Mouse (Mus musculus) stomach, embryonic 16.5 days (tissue): ENCODE results near the gene Slc4a8. TPM values are rescaled to one million over a fixed set of nuclear protein-coding genes. Genes with fewer than 3 reads are reported as not detected.

Source experiments
- ATAC-seq: fragments of 200-750 bp; cut with Nextera tagmentation; 2 replicates; pipeline ENCODE4 v1.8.0; 2017; ENCODE audit warnings: moderate number of reproducible peaks, moderate TSS enrichment; ENCODE audit not compliant: insufficient read depth, low FRiP score
- H3K27ac ChIP-seq: fragments of 300-500 bp; sonication (generic); 2 replicates; pipeline ENCODE4 v1.5.1; 2014; ENCODE audit warnings: low read length
- H3K27me3 ChIP-seq: fragments of 300-500 bp; sonication (generic); 2 replicates; pipeline ENCODE4 v1.6.1; 2014; ENCODE audit warnings: low read length, control low read depth, mixed read lengths; ENCODE audit not compliant: control insufficient read depth, insufficient read depth
- H3K36me3 ChIP-seq: fragments of 300-500 bp; sonication (generic); 2 replicates; pipeline ENCODE4 v1.6.1; 2014; ENCODE audit warnings: low read length; ENCODE audit not compliant: control insufficient read depth, insufficient read depth
- H3K4me1 ChIP-seq: fragments of 300-500 bp; sonication (generic); 2 replicates; pipeline ENCODE4 v1.6.1; 2014; ENCODE audit warnings: low read length, control low read depth, mixed read lengths; ENCODE audit not compliant: control insufficient read depth, insufficient read depth
- H3K4me2 ChIP-seq: fragments of 300-500 bp; sonication (generic); 2 replicates; pipeline ENCODE4 v1.6.1; 2014; ENCODE audit warnings: low read depth, low read length, mixed read lengths
- H3K4me3 ChIP-seq: fragments of 300-500 bp; sonication (generic); replicated peaks from 2 replicates; pipeline ENCODE4 v1.5.1; 2014; ENCODE audit warnings: mild to moderate bottlenecking, low read length
- H3K9ac ChIP-seq: fragments of 300-500 bp; sonication (generic); 2 replicates; pipeline ENCODE4 v1.6.1; 2014; ENCODE audit warnings: low read length
- H3K9me3 ChIP-seq: fragments of 300-500 bp; sonication (generic); replicated peaks from 2 replicates; pipeline ENCODE4 v1.6.1; 2016; ENCODE audit warnings: low read length, control low read depth; ENCODE audit not compliant: control insufficient read depth
- WGBS: fragments of 180-500 bp; shearing (Covaris S2); extraction: QIAGEN DNeasy Blood & Tissue Kit; methylation state at CpG from one replicate; pipeline ENCODE4 v1.1.7; 2014; 5-methylcytosine and 5-hydroxymethylcytosine counted together
- polyA plus RNA-seq: library from polyadenylated mRNA; unstranded; fragments of >200 nt; fragmentation: Nextera tagmentation; extraction: Ambion mirVana; gene quantifications from 2 replicates; pipeline ENCODE4 v1.2.1, GENCODE M21; 2015

Slc4a8 gene
- polyA plus RNA-seq, 1 experiment from 2014 or later: 4.7 TPM

DNA sequence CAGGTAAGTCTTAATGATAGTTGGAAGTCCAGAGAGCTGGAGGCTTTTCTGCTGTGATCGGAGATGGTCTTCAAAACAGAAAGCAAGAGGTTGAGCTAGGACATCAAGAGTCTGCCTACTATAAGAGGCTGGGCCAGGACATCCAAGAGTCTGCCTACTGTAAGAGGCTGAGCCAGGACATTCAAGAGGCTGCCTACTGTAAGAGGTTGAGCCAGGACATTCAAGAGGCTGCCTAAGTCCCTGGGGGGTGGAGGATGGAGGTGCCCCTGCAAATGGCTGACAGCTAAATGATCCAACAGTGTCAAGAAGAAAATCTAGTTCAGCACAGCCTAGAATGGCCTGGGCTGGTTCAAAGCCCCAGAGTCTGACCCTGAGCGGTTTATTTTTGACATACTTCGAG, 13.0 kb upstream of the Slc4a8 start:
- Histone ChIP-seq H3K27ac (no peak overlapping the region), H3K27me3 (no peaks in the 10 kb centered on the region), H3K9ac (no peak overlapping the region), H3K4me3 (no peak overlapping the region), H3K4me2 (no peak overlapping the region), H3K4me1 (peaks cover 8% of the 10 kb centered on the region; the same call in 1 of the 2 replicates), H3K9me3 (no peaks in the 10 kb centered on the region), H3K36me3 (no peaks in the 10 kb centered on the region)
- no peak for ATAC-seq
- whole genome bisulfite sequencing: 86% methylated on average over 3 of the region's 3 CpGs

DNA sequence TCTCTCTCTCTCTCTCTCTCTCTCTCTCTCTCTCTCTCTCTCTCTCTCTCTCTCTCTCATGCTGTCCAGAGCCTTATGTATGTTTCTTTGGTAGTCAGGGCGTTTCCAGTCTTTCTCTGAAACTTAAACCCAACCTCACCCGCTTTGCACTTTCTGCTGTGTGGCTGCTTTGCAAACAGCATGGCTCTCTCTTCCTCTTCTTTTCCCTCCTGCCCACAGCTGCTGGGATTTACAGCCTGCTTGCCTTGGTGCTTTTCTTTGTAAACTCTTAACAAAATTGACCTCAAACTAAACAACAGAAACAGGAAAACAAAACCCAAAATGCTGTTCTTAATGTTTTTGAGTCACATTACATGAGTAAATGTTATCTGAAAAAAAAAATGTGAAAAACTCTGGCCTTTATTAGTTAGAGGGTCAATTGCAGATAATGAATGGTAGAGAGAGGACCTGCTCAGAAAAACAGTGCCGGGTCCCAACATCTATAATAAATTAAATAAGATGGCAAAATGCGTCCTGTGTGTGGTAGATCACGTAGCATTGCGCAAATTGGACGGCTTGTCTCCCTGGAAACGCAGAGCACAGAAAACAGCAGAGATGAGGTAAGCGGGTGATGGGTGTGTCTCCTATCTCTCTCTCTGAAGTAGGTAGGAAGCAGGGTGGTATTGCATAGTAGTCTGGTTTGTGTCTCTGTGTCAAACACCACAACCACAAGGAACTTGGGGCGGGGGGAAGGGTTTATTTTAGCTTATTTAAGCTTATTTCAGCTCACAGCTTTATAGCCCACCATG, 11.6 kb upstream of the Slc4a8 start:
- WGBS: 52% methylated on average over 10 of the region's 10 CpGs
- H3K4me3 ChIP-seq: no peak overlapping the region
- H3K27me3 ChIP-seq: no peaks in the 10 kb centered on the region
- no peak overlapping the region for H3K4me2 ChIP-seq
- no peaks in the 10 kb centered on the region for H3K36me3 ChIP-seq
- no peak overlapping the region for H3K9ac ChIP-seq
- peaks cover 8% of the 10 kb centered on the region; the same call in 1 of the 2 replicates for H3K4me1 ChIP-seq
- H3K27ac ChIP-seq: no peak overlapping the region; the same call in 1 of the 2 replicates
- ATAC-seq: no peak
- H3K9me3 ChIP-seq: no peaks in the 10 kb centered on the region

DNA sequence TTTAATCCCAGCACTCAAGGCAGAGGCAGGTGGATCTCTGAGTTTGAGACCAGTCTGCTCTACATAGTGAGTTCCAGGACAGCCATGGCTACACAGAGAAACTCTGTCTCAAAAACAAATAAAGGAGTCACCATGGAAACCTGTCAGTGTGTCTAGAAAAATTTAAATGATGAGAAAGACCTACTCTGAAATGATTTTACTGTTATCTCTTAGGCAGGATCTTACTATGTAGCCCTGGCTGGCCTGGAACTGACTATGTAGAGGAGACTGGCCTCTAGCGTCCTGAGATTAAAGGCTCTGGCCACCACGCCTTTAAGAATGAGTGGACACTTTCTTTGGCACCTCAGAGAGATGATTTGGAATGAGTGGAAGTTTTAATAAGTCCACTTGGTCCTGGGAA, 9.1 kb upstream of the Slc4a8 start:
- Histone ChIP-seq H3K9me3 (no peaks in the 10 kb centered on the region), H3K27ac (no peak overlapping the region), H3K36me3 (no peaks in the 10 kb centered on the region), H3K27me3 (no peaks in the 10 kb centered on the region), H3K9ac (no peak overlapping the region), H3K4me3 (no peak overlapping the region), H3K4me1 (peaks cover 5% of the 10 kb centered on the region; the same call in 1 of the 2 replicates), H3K4me2 (no peak overlapping the region)
- WGBS: 63% methylated on average over 2 of the region's 2 CpGs
- no peak for ATAC-seq

DNA sequence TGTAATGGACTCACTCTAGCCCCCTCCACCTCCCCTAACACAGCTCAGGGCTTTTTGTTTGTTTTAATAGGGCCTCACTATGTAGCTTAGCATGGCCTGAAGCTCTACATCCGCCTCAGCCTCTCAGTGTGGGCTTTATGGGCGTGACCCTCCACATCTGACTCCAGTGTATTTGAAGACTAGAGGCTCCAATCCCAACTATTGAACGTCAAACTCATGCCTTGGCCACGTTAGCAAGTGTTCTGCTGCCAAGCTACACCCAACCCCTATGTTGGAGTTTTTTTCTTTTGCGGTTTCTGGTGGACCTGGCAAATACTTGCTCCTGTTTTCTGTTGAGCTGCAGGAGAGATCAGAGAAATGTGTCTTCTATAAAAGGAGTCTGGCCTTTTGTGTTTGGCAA, 8.5 kb upstream of the Slc4a8 start:
- Histone ChIP-seq H3K9ac (no peak overlapping the region), H3K27me3 (no peaks in the 10 kb centered on the region), H3K4me2 (no peak overlapping the region), H3K4me3 (no peak overlapping the region), H3K27ac (no peak overlapping the region), H3K36me3 (no peaks in the 10 kb centered on the region), H3K9me3 (no peaks in the 10 kb centered on the region), H3K4me1 (no peaks in the 10 kb centered on the region; the same call in 1 of the 2 replicates)
- 50% methylated on average over 5 of the region's 5 CpGs for WGBS
- no peak; the same call in 1 of the 2 replicates for ATAC-seq

DNA sequence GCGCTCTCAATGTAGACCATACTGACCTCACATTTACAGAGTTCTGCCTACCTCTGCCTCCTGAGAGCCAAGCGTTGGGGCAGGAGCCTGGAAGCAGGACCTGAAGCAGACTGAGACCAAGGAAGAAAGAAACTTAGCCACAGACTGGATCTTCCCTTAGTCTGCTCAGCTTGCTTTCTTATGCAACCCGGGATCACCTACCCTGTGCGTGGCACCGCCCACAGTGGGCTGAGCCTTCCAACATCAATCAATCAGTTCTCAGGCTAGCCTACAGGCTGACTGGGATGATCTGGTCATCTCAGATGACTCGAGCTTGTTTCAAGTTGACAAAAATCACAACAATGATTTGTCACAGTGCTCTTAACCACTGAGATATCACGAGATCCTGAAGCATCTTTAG, 7.5 kb upstream of the Slc4a8 start:
- H3K4me1 ChIP-seq: no peaks in the 10 kb centered on the region; the same call in 1 of the 2 replicates
- no peak overlapping the region for H3K9ac ChIP-seq
- H3K4me3 ChIP-seq: no peak overlapping the region
- no peak overlapping the region for H3K27ac ChIP-seq
- no peaks in the 10 kb centered on the region for H3K27me3 ChIP-seq
- H3K4me2 ChIP-seq: no peak overlapping the region
- no peak for ATAC-seq
- no peaks in the 10 kb centered on the region for H3K36me3 ChIP-seq
- H3K9me3 ChIP-seq: no peaks in the 10 kb centered on the region
- WGBS: 42% methylated on average over 7 of the region's 7 CpGs

DNA sequence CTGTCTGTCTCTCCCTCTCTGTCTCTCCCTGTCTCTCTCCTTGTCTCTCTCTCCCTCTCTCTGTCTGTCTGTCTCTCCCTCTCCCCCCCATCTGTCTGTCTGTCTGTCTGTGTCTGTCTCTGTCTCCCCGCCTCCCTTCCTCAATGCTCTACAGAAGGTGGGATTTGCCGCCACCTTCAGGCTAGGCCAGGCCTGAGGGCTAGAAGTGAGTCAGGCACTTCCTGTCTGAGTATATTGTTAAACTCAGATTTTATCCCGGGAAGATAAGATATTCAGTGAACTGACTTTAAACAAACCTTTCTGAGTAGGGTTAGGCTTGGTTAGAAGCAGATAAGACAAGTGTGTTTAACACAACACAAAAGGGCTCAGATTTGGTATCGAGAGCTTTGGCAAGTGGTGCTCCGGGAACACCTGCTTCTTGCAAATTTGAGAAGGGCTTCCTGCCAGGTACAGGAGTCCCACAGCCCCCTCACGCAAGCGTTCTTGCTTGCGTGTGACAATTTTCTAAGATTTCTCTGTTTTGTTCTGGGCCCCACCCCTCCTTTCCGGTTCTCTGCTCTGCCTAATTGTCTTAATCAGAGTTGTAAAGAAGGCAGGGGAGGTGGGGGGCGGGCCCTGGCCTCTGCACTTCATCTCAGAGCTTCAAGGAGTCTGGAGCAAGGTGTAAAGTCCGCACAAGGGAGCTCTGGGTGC, 6.6 kb upstream of the Slc4a8 start:
- WGBS: 9% methylated on average over 11 of the region's 11 CpGs
- Histone ChIP-seq H3K27me3 (no peaks in the 10 kb centered on the region), H3K4me3 (no peak overlapping the region)

DNA sequence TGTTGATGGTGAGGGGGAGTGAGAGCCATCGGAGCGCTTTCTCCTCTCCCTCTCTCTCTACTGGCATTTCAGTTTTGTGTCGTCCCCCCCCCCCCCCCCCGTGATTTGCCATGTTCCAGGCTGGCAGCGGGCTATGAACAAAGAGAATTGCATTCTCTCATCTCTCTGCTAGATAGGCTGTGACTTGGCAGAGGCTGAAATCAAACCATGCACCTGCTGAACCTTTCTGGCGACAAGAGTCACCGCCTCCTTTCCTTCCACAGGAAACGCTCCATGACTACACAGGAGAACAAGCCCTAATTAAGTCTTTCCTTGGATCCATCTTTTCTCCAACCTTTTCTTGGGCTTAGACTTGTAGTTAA, 6.1 kb upstream of the Slc4a8 start:
- 36% methylated on average over 6 of the region's 8 CpGs for WGBS
- Histone ChIP-seq H3K4me3 (no peak overlapping the region), H3K36me3 (no peaks in the 10 kb centered on the region), H3K9me3 (no peaks in the 10 kb centered on the region), H3K27me3 (no peaks in the 10 kb centered on the region), H3K4me1 (no peaks in the 10 kb centered on the region; the same call in 1 of the 2 replicates), H3K27ac (peak overlapping the region; percentile 46), H3K9ac (peak overlapping the region; percentile 28; the same call in 1 of the 2 replicates), H3K4me2 (peak overlapping the region; percentile 41)
- ATAC-seq: no peak

More for the DNA sequence above, 6.6 kb upstream of the Slc4a8 start:
- Histone ChIP-seq H3K9ac (peak overlapping the region; percentile 28), H3K4me2 (peak overlapping the region; percentile 41), H3K4me1 (no peaks in the 10 kb centered on the region; the same call in 1 of the 2 replicates), H3K9me3 (no peaks in the 10 kb centered on the region), H3K36me3 (no peaks in the 10 kb centered on the region), H3K27ac (peak overlapping the region; percentile 46)
- ATAC-seq: peak; percentile 63; the same call in 1 of the 2 replicates

DNA sequence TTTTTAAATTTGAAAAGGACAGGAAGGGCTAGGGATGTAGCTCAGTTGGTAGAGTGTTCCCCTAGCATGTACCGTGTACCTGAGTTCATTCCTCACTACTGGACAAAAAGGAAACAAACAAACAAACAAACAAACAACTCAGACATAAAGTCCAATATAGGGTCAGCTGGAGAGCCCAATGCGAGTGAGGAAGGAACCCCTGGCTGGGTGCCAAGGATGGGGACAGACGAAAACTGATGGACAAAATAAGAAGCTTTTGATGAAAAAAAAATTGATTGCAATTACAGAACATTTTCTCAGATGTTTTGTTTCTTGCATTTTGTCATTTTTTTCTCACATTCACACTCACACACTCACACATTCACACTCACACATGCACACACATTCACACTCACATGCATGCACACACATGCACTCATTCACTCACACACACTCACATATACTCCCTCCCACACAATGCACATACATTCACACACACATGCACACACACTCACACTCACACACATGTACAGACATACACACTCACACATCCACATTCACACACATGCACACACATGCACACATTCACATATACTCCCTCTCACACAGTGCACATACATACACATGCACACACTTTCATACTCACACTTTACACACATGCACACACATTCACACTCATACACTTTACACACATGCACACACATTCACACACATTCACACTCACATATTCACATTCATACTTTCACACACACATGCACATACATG, 5.5 kb upstream of the Slc4a8 start:
- Histone ChIP-seq H3K4me2 (no peak overlapping the region), H3K4me1 (no peaks in the 10 kb centered on the region; the same call in 1 of the 2 replicates), H3K27ac (peak overlapping the region; percentile 46; the same call in 1 of the 2 replicates), H3K4me3 (no peak overlapping the region), H3K27me3 (no peaks in the 10 kb centered on the region), H3K36me3 (no peaks in the 10 kb centered on the region), H3K9ac (no peak overlapping the region), H3K9me3 (no peaks in the 10 kb centered on the region)
- no peak for ATAC-seq
- 56% methylated on average over 3 of the region's 3 CpGs for WGBS
